Mouse (Mus musculus): ENCODE data around the gene Brat1.

GRCm38 (mm10) chr5:140741040-140741439 lies 36.2 kb downstream of the Brat1 start:
- TF ChIP-seq GATA1 (IDR thresholded peaks at IDR 0.05; ENCODE audit: low read length) (no peak), TAL1 (IDR thresholded peaks at IDR 0.05; ENCODE audit: low read length) (no peak)
